Mouse (Mus musculus) brain, embryonic 14.5 days (tissue): ENCODE results near the gene Lkaaear1. TPM values are rescaled to one million over a fixed set of nuclear protein-coding genes. Genes with fewer than 3 reads are reported as not detected.

Source experiments
- DNase-seq: peaks from one replicate; pipeline ENCODE4 v3.0.0-alpha.2; 2011; ENCODE audit warnings: low read depth
- CTCF ChIP-seq: fragments of 200-500 bp; IDR thresholded peaks from 2 replicates; pipeline ENCODE4 v1.5.1; 2012; ENCODE audit warnings: inconsistent platforms, mild to moderate bottlenecking, moderate library complexity, borderline replicate concordance; ENCODE audit not compliant: insufficient read depth, insufficient read length; ENCODE audit errors: extremely low read depth
- POLR2A ChIP-seq: fragments of 200-500 bp; IDR thresholded peaks from 2 replicates; pipeline ENCODE4 v1.6.1; 2012; ENCODE audit warnings: mild to moderate bottlenecking, inconsistent platforms, borderline replicate concordance; ENCODE audit not compliant: poor library complexity, insufficient read depth, insufficient read length, severe bottlenecking; ENCODE audit errors: extremely low read depth
- polyA plus RNA-seq: library from polyadenylated mRNA; depleted of rRNA; stranded (reverse); fragments of >200 nt; gene quantifications from 2 replicates; pipeline ENCODE4 v1.2.3, GENCODE M21; 2012

The Lkaaear1 gene
- polyA plus RNA-seq, 1 experiment, result not detected

- TF ChIP-seq CTCF (0 out of 2 replicates have a peak, but pooled peaks have one; percentile 28), POLR2A (no peak)
- DNase-seq, result peak; percentile 86
Measured at GRCm38 (mm10) chr2:181679951-181680715, 18.1 kb downstream of the Lkaaear1 start, which contains the start of gene Tcea2. Gene Tcea2 (plus strand): TSS chr2:181680310.

GRCm38 (mm10) chr2:181678780-181679179 is 19.5 kb downstream of the Lkaaear1 start:
- TF ChIP-seq POLR2A, result no peak
- peak; percentile 94 for TF ChIP-seq CTCF
- peak; percentile 91 for DNase-seq

GRCm38 (mm10) chr2:181677755-181678098 is 20.5 kb downstream of the Lkaaear1 start:
- no peak for TF ChIP-seq POLR2A
- TF ChIP-seq CTCF, result no peak
- DNase-seq, result no peak

- TF ChIP-seq POLR2A (no peak), CTCF (no peak)
- DNase-seq, result peak; percentile 8
Measured at GRCm38 (mm10) chr2:181677096-181677754, 21.0 kb downstream of the Lkaaear1 start.

GRCm38 (mm10) chr2:181676424-181676823 is 21.8 kb downstream of the Lkaaear1 start:
- peak; percentile 74 for DNase-seq
- no peak for TF ChIP-seq POLR2A
- no peak for TF ChIP-seq CTCF

- no peak for TF ChIP-seq CTCF
- TF ChIP-seq POLR2A, result no peak
Measured at GRCm38 (mm10) chr2:181675454-181675853, 22.8 kb downstream of the Lkaaear1 start.

GRCm38 (mm10) chr2:181674934-181675333 is 23.3 kb downstream of the Lkaaear1 start:
- TF ChIP-seq POLR2A, result no peak
- TF ChIP-seq CTCF, result no peak
- no peak for DNase-seq

More at GRCm38 (mm10) chr2:181675454-181675853, 22.8 kb downstream of the Lkaaear1 start:
- DNase-seq, result peak; percentile 66

- DNase-seq, result no peak
- TF ChIP-seq POLR2A (no peak), CTCF (no peak)
Measured at GRCm38 (mm10) chr2:181673501-181673900, 24.7 kb downstream of the Lkaaear1 start.

- no peak for TF ChIP-seq CTCF
- no peak for DNase-seq
Measured at GRCm38 (mm10) chr2:181671984-181672383, 26.3 kb downstream of the Lkaaear1 start.

- TF ChIP-seq POLR2A (no peak), CTCF (no peak)
- DNase-seq, result peak; percentile 20
Measured at GRCm38 (mm10) chr2:181671326-181671725, 26.9 kb downstream of the Lkaaear1 start, which contains the start of gene Sox18. Gene Sox18 (minus strand): TSS chr2:181671640.

- TF ChIP-seq POLR2A (no peak), CTCF (no peak)
- peak; percentile 27 for DNase-seq
Measured at GRCm38 (mm10) chr2:181670913-181671311, 27.3 kb downstream of the Lkaaear1 start.
